Mouse (Mus musculus) large intestine, adult 2 months (tissue): Measurements from ENCODE around the gene Gbx2. TPM values are rescaled to one million over a fixed set of nuclear protein-coding genes. Genes with fewer than 3 reads are reported as not detected.

Source experiments
- DNase-seq: peaks from one replicate; pipeline ENCODE4 v3.0.0-alpha.2; 2012; ENCODE audit warnings: low read depth, low spot score
- WGBS: fragments of 180-500 bp; shearing (Covaris S2); methylation state at CpG from one replicate; pipeline ENCODE4 v1.1.7; 2018; 5-methylcytosine and 5-hydroxymethylcytosine counted together
- polyA plus RNA-seq: library from polyadenylated mRNA; depleted of rRNA; stranded (reverse); fragments of >200 nt; gene quantifications from 2 replicates; pipeline ENCODE4 v1.2.3, GENCODE M21; 2012; rRNA removed

Gbx2 gene
- 0.08 and 0.09 TPM in 2 replicates for polyA plus RNA-seq

GRCm38 (mm10) chr1:89931120-89931519 lies at the start of gene Gbx2:
Gene Gbx2, minus strand, starts transcription at chr1:89931179.
- 2% methylated on average over 33 of the region's 33 CpGs for WGBS
- peak; percentile 7 for DNase-seq

GRCm38 (mm10) chr1:89977261-89977660 lies 46.3 kb upstream of the Gbx2 start:
- WGBS, result 84% methylated on average over 8 of the region's 8 CpGs
- no peak for DNase-seq

GRCm38 (mm10) chr1:89976411-89976810 lies 45.4 kb upstream of the Gbx2 start:
- 65% methylated on average over 8 of the region's 8 CpGs for WGBS
- DNase-seq, result no peak

- 68% methylated on average over 8 of the region's 8 CpGs for WGBS
- no peak for DNase-seq
Measured at GRCm38 (mm10) chr1:89974541-89974940, 43.6 kb upstream of the Gbx2 start.

- DNase-seq, result no peak
- WGBS, result 43% methylated on average over 8 of the region's 8 CpGs
Measured at GRCm38 (mm10) chr1:89971848-89972247, 40.9 kb upstream of the Gbx2 start.

GRCm38 (mm10) chr1:89969714-89970110 lies 38.7 kb upstream of the Gbx2 start:
- 75% methylated on average over 4 of the region's 4 CpGs for WGBS
- DNase-seq, result no peak

- no peak for DNase-seq
- WGBS, result 45% methylated on average over 10 of the region's 10 CpGs
Measured at GRCm38 (mm10) chr1:89969072-89969713, 38.2 kb upstream of the Gbx2 start.

GRCm38 (mm10) chr1:89968111-89968851 lies 37.3 kb upstream of the Gbx2 start:
- WGBS, result 1% methylated on average over 95 of the region's 95 CpGs
- no peak for DNase-seq

- DNase-seq, result no peak
- WGBS, result 25% methylated on average over 9 of the region's 9 CpGs
Measured at GRCm38 (mm10) chr1:89967585-89967984, 36.6 kb upstream of the Gbx2 start.

GRCm38 (mm10) chr1:89964426-89964825 lies 33.4 kb upstream of the Gbx2 start:
- WGBS, result 75% methylated on average over 12 of the region's 12 CpGs
- DNase-seq, result no peak

- no peak for DNase-seq
- WGBS, result 85% methylated on average over 2 of the region's 2 CpGs
Measured at GRCm38 (mm10) chr1:89963296-89963695, 32.3 kb upstream of the Gbx2 start.

GRCm38 (mm10) chr1:89962092-89962491 lies 31.1 kb upstream of the Gbx2 start:
- no peak for DNase-seq
- 31% methylated on average over 13 of the region's 13 CpGs for WGBS

- WGBS, result 78% methylated on average over 4 of the region's 4 CpGs
- no peak for DNase-seq
Measured at GRCm38 (mm10) chr1:89959393-89959792, 28.4 kb upstream of the Gbx2 start.

- peak; percentile 28 for DNase-seq
- 3% methylated on average over 16 of the region's 16 CpGs for WGBS
Measured at GRCm38 (mm10) chr1:89943202-89943601, 12.2 kb upstream of the Gbx2 start.

- DNase-seq, result no peak
- WGBS, result 13% methylated on average over 15 of the region's 15 CpGs
Measured at GRCm38 (mm10) chr1:89942395-89942976, 11.5 kb upstream of the Gbx2 start.

- WGBS, result 4% methylated on average over 40 of the region's 40 CpGs
- DNase-seq, result no peak
Measured at GRCm38 (mm10) chr1:89941701-89942381, 10.9 kb upstream of the Gbx2 start.

GRCm38 (mm10) chr1:89940961-89941524 lies 10.1 kb upstream of the Gbx2 start:
- WGBS, result 23% methylated on average over 15 of the region's 15 CpGs
- no peak for DNase-seq

GRCm38 (mm10) chr1:89939981-89940726 lies 9.2 kb upstream of the Gbx2 start:
- WGBS, result 5% methylated on average over 34 of the region's 34 CpGs
- no peak for DNase-seq

- no peak for DNase-seq
- WGBS, result 34% methylated on average over 16 of the region's 16 CpGs
Measured at GRCm38 (mm10) chr1:89939596-89939960, 8.6 kb upstream of the Gbx2 start.
